Mouse (Mus musculus) neural tube, embryonic 11.5 days (tissue): Measurements from ENCODE around the gene Ly6g6c. TPM values are rescaled to one million over a fixed set of nuclear protein-coding genes. Genes with fewer than 3 reads are reported as not detected.
A peak's percentile ranks its signal among the peaks of the same experiment; 100 is the strongest.
"Not testable (repeated sequence)": the region's sequence is repeated elsewhere in the genome, so short reads cannot be mapped to it uniquely, and the experiment has no call there.

Source experiments
- ATAC-seq: fragments of 200-750 bp; cut with Nextera tagmentation; 2 replicates; pipeline ENCODE4 v1.8.0; 2017; ENCODE audit warnings: moderate number of reproducible peaks, mild to moderate bottlenecking, moderate TSS enrichment, moderate library complexity; ENCODE audit not compliant: insufficient read depth, low FRiP score, low TSS enrichment
- DNase-seq: peaks from one replicate; pipeline ENCODE4 v3.0.0-alpha.2; 2015; ENCODE audit warnings: low spot score
- H3K27ac ChIP-seq: fragments of 300-500 bp; sonication (generic); 2 replicates; pipeline ENCODE4 v1.5.1; 2014; ENCODE audit warnings: low read depth, mild to moderate bottlenecking, low read length
- H3K27me3 ChIP-seq: fragments of 300-500 bp; sonication (generic); 2 replicates; pipeline ENCODE4 v1.6.1; 2014; ENCODE audit warnings: mild to moderate bottlenecking, low read length, mixed read lengths; ENCODE audit not compliant: control insufficient read depth, insufficient read depth
- H3K36me3 ChIP-seq: fragments of 300-500 bp; sonication (generic); 2 replicates; pipeline ENCODE4 v1.6.1; 2014; ENCODE audit warnings: mild to moderate bottlenecking, low read length, moderate library complexity, mixed read lengths; ENCODE audit not compliant: control insufficient read depth, insufficient read depth
- H3K4me1 ChIP-seq: fragments of 300-500 bp; sonication (generic); 2 replicates; pipeline ENCODE4 v1.6.1; 2014; ENCODE audit warnings: low read length, mixed read lengths; ENCODE audit not compliant: control insufficient read depth, insufficient read depth
- H3K4me2 ChIP-seq: fragments of 300-500 bp; sonication (generic); 2 replicates; pipeline ENCODE4 v1.6.1; 2014; ENCODE audit warnings: low read depth, mild to moderate bottlenecking, moderate library complexity
- H3K4me3 ChIP-seq: fragments of 300-500 bp; sonication (generic); 2 replicates; pipeline ENCODE4 v1.5.1; 2014; ENCODE audit warnings: low read depth, low read length
- H3K9ac ChIP-seq: fragments of 300-500 bp; sonication (generic); 2 replicates; pipeline ENCODE4 v1.6.1; 2014; ENCODE audit warnings: mild to moderate bottlenecking, low read length
- H3K9me3 ChIP-seq: fragments of 300-500 bp; sonication (generic); 2 replicates; pipeline ENCODE4 v1.6.1; 2016; ENCODE audit warnings: low read length; ENCODE audit not compliant: control insufficient read depth
- WGBS: fragments of 180-500 bp; shearing (Covaris S2); extraction: QIAGEN DNeasy Blood & Tissue Kit; methylation state at CpG from one replicate; pipeline ENCODE4 v1.1.7; 2014; 5-methylcytosine and 5-hydroxymethylcytosine counted together
- polyA plus RNA-seq: library from polyadenylated mRNA; unstranded; fragments of >200 nt; fragmentation: Nextera tagmentation; extraction: Ambion mirVana; gene quantifications from 2 replicates; pipeline ENCODE4 v1.2.1, GENCODE M21; 2014

Gene Ly6g6c
- polyA plus RNA-seq, 1 experiment from 2014 or later, result not detected

- peaks cover 2% of the 10 kb centered on the region; the same call in 1 of the 2 replicates for H3K4me1 ChIP-seq
- WGBS, result 90% methylated on average over 2 of the region's 2 CpGs
- no peak overlapping the region for H3K4me2 ChIP-seq
These were observed 36.9 kb upstream of the Ly6g6c start for GRCm38 (mm10) chr17:35028315-35028714.

GRCm38 (mm10) chr17:35029691-35030532 lies 35.3 kb upstream of the Ly6g6c start:
- DNase-seq (peak; percentile 52), ATAC-seq (no peak)
- H3K27ac ChIP-seq, result no peak overlapping the region

More at GRCm38 (mm10) chr17:35028315-35028714, 36.9 kb upstream of the Ly6g6c start:
- H3K4me3 ChIP-seq, result no peak overlapping the region
- H3K27ac ChIP-seq, result no peak overlapping the region
- H3K9ac ChIP-seq, result no peak overlapping the region
- H3K9me3 ChIP-seq, result no peaks in the 10 kb centered on the region
- no peak for DNase-seq
- no peaks in the 10 kb centered on the region for H3K27me3 ChIP-seq
- no peak for ATAC-seq
- no peaks in the 10 kb centered on the region for H3K36me3 ChIP-seq

DNA sequence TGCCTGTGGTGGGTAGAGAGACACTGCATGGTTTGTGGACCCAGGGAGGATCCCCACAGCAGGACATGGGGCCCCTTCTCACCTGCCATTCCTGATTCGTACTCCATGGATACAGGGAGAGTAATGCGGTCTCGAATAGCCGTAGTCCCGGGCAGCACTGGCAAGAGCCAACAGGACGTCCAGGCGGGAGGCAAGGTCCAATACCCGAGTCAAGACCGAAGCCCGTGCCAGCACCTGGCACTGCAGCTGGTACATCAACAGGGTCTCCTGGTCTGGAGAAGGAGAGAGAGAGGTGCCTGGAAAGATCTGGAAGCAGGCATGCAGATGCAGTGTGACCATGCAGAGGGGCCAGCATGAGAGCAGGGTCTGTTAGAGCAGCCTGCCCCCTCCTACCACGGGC lies 33.9 kb upstream of the Ly6g6c start:
- H3K36me3 ChIP-seq, result no peaks in the 10 kb centered on the region
- DNase-seq, result no peak
- H3K27ac ChIP-seq, result no peak overlapping the region
- peaks cover 2% of the 10 kb centered on the region; the same call in 1 of the 2 replicates for H3K4me1 ChIP-seq
- H3K4me2 ChIP-seq, result no peak overlapping the region
- ATAC-seq, result no peak
- H3K9me3 ChIP-seq, result no peaks in the 10 kb centered on the region
- H3K27me3 ChIP-seq, result no peaks in the 10 kb centered on the region
- H3K9ac ChIP-seq, result no peak overlapping the region
- 87% methylated on average over 11 of the region's 11 CpGs for WGBS
- H3K4me3 ChIP-seq, result no peak overlapping the region

More at GRCm38 (mm10) chr17:35029691-35030532, 35.3 kb upstream of the Ly6g6c start:
- 31% methylated on average over 19 of the region's 19 CpGs for whole genome bisulfite sequencing
- Histone ChIP-seq H3K9ac (peak overlapping the region; percentile 7), H3K36me3 (no peaks in the 10 kb centered on the region), H3K4me2 (peak overlapping the region; percentile 26), H3K27me3 (no peaks in the 10 kb centered on the region), H3K9me3 (no peaks in the 10 kb centered on the region), H3K4me1 (peaks cover 2% of the 10 kb centered on the region; the same call in 1 of the 2 replicates), H3K4me3 (peak overlapping the region; percentile 8; the same call in 1 of the 2 replicates)

- Histone ChIP-seq H3K36me3 (no peaks in the 10 kb centered on the region), H3K4me3 (no peak overlapping the region), H3K4me1 (peaks cover 2% of the 10 kb centered on the region; the same call in 1 of the 2 replicates), H3K4me2 (no peak overlapping the region), H3K27me3 (no peaks in the 10 kb centered on the region), H3K9me3 (no peaks in the 10 kb centered on the region), H3K27ac (no peak overlapping the region), H3K9ac (no peak overlapping the region)
- WGBS, result 84% methylated on average over 7 of the region's 7 CpGs
- ATAC-seq (no peak), DNase-seq (no peak)
These were observed 33.3 kb upstream of the Ly6g6c start for GRCm38 (mm10) chr17:35031880-35032279.

DNA sequence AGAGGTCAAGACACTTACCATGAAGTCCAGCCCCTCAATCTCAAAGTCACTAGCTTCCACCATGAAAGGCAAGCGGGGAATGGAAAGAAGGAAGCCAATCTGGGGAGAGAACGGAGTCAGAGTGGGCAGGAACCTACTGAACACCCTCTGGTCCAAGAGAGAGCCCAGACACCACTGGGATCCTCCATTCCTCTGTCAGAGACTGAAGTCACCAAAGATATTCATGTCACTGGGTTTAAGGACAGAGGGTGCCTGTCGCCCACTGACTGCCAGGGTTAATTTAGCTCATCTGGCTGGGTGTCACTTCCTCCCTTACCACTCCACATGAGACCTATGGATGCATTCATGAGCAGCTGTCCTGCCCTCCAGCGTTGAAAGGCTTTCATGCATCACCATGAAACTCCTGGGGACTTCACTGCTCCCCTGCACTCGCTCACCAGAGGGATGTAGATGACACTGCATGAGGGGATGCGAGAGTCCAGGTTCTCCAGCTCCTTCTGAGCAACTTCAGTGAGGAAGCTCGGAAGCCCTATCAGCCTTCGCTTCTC lies 32.8 kb upstream of the Ly6g6c start:
- peaks cover 2% of the 10 kb centered on the region; the same call in 1 of the 2 replicates for H3K4me1 ChIP-seq
- H3K9ac ChIP-seq, result no peak overlapping the region
- no peak overlapping the region for H3K4me2 ChIP-seq
- no peaks in the 10 kb centered on the region for H3K9me3 ChIP-seq
- H3K27ac ChIP-seq, result no peak overlapping the region
- no peak for DNase-seq
- no peak for ATAC-seq
- 72% methylated on average over 8 of the region's 8 CpGs for WGBS
- H3K36me3 ChIP-seq, result no peaks in the 10 kb centered on the region
- no peaks in the 10 kb centered on the region for H3K27me3 ChIP-seq
- H3K4me3 ChIP-seq, result no peak overlapping the region

- H3K27ac ChIP-seq, result not testable (repeated sequence)
- WGBS, result 81% methylated on average over 1 of the region's 1 CpGs
These were observed 31.5 kb upstream of the Ly6g6c start for GRCm38 (mm10) chr17:35033703-35034102.

DNA sequence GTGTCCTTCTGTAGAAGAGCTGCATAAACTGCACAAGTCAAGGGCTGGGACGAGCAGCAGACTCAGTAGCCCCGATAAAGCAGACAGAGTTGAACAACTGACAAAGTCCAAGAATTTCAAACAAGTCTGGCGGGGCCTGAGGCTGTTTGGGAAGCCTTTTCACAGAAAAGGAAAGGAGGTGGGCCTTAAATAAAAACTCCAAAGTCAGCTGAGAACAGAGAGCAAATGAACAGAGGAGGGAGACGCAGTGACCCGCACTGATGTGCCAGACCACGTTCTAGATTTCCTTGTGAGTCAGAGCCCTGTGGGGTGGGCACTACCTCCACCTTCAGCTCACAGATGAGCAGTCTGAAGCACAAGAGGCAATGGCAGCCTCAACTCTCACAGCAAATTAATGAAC lies 30.3 kb upstream of the Ly6g6c start:
- WGBS, result 80% methylated on average over 6 of the region's 6 CpGs
- Histone ChIP-seq H3K4me1 (no peaks in the 10 kb centered on the region; the same call in 1 of the 2 replicates), H3K36me3 (no peaks in the 10 kb centered on the region), H3K27me3 (no peaks in the 10 kb centered on the region), H3K4me3 (no peak overlapping the region), H3K4me2 (no peak overlapping the region), H3K9ac (no peak overlapping the region), H3K9me3 (no peaks in the 10 kb centered on the region), H3K27ac (no peak overlapping the region)
- DNase-seq (no peak), ATAC-seq (no peak)

More at GRCm38 (mm10) chr17:35033703-35034102, 31.5 kb upstream of the Ly6g6c start:
- ATAC-seq, H3K36me3 ChIP-seq, H3K9ac ChIP-seq, H3K4me2 ChIP-seq, H3K4me3 ChIP-seq, H3K4me1 ChIP-seq, H3K27me3 ChIP-seq, H3K9me3 ChIP-seq, DNase-seq: not testable (repeated sequence)

GRCm38 (mm10) chr17:35039121-35039873 lies 25.9 kb upstream of the Ly6g6c start:
- no peaks in the 10 kb centered on the region for H3K4me1 ChIP-seq
- H3K9me3 ChIP-seq, result no peaks in the 10 kb centered on the region
- H3K27ac ChIP-seq, result no peak overlapping the region
- no peak overlapping the region for H3K4me3 ChIP-seq
- ATAC-seq (no peak), DNase-seq (no peak)
- no peak overlapping the region for H3K9ac ChIP-seq
- WGBS, result 86% methylated on average over 11 of the region's 11 CpGs
- H3K4me2 ChIP-seq, result no peak overlapping the region
- no peaks in the 10 kb centered on the region for H3K27me3 ChIP-seq
- H3K36me3 ChIP-seq, result no peaks in the 10 kb centered on the region
